31 mouse cellular contexts compared by ENCODE assay signal in genomic region chr12:37334987-37335386, GRCm38 (mm10).
DNase-seq lines count a peak whose midpoint lies in the region; ATAC-seq and TF ChIP-seq lines count a peak whose summit lies in the region.
"Had no signal": no experiment of that assay in that cellular context is flagged by ENCODE, and none has a peak within 500 bp of the region (broad histone marks: within the 10 kb centered on the region; RNA-seq: fewer than 3 reads in every experiment).

No protein-coding gene starts in this region.

- peak overlapping the region; percentile 48; the same call in 1 of the 2 replicates for H3K27ac ChIP-seq in forebrain, embryonic 15.5 days (replicated peaks)
- H3K27ac ChIP-seq in forebrain, embryonic 11.5 days (ENCODE audit: low read depth, low read length): no peak overlapping the region
- no peak overlapping the region for H3K27ac ChIP-seq in limb, embryonic 14.5 days (replicated peaks; ENCODE audit: low read depth, low read length)
- H3K27ac ChIP-seq in limb, embryonic 10.5 days: no peak overlapping the region
- H3K27ac ChIP-seq in forebrain, postnatal 0 days (ENCODE audit: low read depth, low read length): no peak overlapping the region
- H3K27ac ChIP-seq: embryonic facial prominence, embryonic 10.5 days; embryonic facial prominence, embryonic 15.5 days; gastrocnemius, adult 2 months; limb, embryonic 15.5 days; liver, embryonic 13.5 days; midbrain, embryonic 10.5 days; neural tube, embryonic 12.5 days had no signal

- no peaks in the 10 kb centered on the region for H3K36me3 ChIP-seq in forebrain, embryonic 15.5 days
- no peaks in the 10 kb centered on the region for H3K36me3 ChIP-seq in forebrain, embryonic 11.5 days (ENCODE audit: control insufficient read depth, insufficient read depth, low read length)
- H3K36me3 ChIP-seq in limb, embryonic 14.5 days (ENCODE audit: control insufficient read depth, insufficient read depth, low read length): no peaks in the 10 kb centered on the region
- no peaks in the 10 kb centered on the region for H3K36me3 ChIP-seq in limb, embryonic 10.5 days
- no peaks in the 10 kb centered on the region for H3K36me3 ChIP-seq in forebrain, postnatal 0 days (ENCODE audit: insufficient read depth)
- H3K36me3 ChIP-seq: embryonic facial prominence, embryonic 10.5 days; embryonic facial prominence, embryonic 15.5 days; limb, embryonic 15.5 days; liver, embryonic 13.5 days; midbrain, embryonic 10.5 days; neural tube, embryonic 12.5 days had no signal

- H3K4me2 ChIP-seq in forebrain, embryonic 15.5 days (replicated peaks): no peak overlapping the region
- H3K4me2 ChIP-seq in forebrain, embryonic 11.5 days (ENCODE audit: low read depth, low read length, severe bottlenecking): no peak overlapping the region
- no peak overlapping the region for H3K4me2 ChIP-seq in limb, embryonic 14.5 days (replicated peaks; ENCODE audit: low read depth, low read length, severe bottlenecking)
- H3K4me2 ChIP-seq in forebrain, postnatal 0 days (ENCODE audit: low read depth): no peak overlapping the region
- H3K4me2 ChIP-seq: embryonic facial prominence, embryonic 15.5 days; heart, embryonic 11.5 days; limb, embryonic 15.5 days; liver, embryonic 13.5 days; neural tube, embryonic 12.5 days had no signal

- H3K9ac ChIP-seq in forebrain, embryonic 15.5 days (replicated peaks): no peak overlapping the region
- H3K9ac ChIP-seq in forebrain, embryonic 11.5 days (ENCODE audit: low read length): no peak overlapping the region
- no peak overlapping the region for H3K9ac ChIP-seq in limb, embryonic 14.5 days (ENCODE audit: low read depth, low read length, severe bottlenecking)
- no peak overlapping the region for H3K9ac ChIP-seq in forebrain, postnatal 0 days
- H3K9ac ChIP-seq: embryonic facial prominence, embryonic 15.5 days; limb, embryonic 15.5 days; liver, embryonic 13.5 days; neural tube, embryonic 12.5 days had no signal

- TF ChIP-seq CTCF in brain, embryonic 14.5 days (IDR thresholded peaks at IDR 0.05; ENCODE audit: borderline replicate concordance, extremely low read depth, insufficient read depth, insufficient read length): no peak
- no peak for TF ChIP-seq CTCF in forebrain, postnatal 0 days (IDR thresholded peaks at IDR 0.05; ENCODE audit: low read depth)

- peak; percentile 91 for ATAC-seq in forebrain, embryonic 15.5 days (replicated peaks)
- ATAC-seq in forebrain, embryonic 11.5 days (replicated peaks; ENCODE audit: low FRiP score): no peak
- no peak for ATAC-seq in limb, embryonic 14.5 days (ENCODE audit: low FRiP score, low read depth)
- ATAC-seq in forebrain, postnatal 0 days: peak; percentile 66; the same call in 1 of the 2 replicates
- ATAC-seq: activated CD4-positive, CD25-positive, alpha-beta regulatory T cell, adult 4 months; intestine, postnatal 0 days; midbrain, embryonic 16.5 days had no signal

- no peaks in the 10 kb centered on the region for H3K27me3 ChIP-seq in forebrain, embryonic 15.5 days
- no peaks in the 10 kb centered on the region for H3K27me3 ChIP-seq in forebrain, embryonic 11.5 days (ENCODE audit: control insufficient read depth, insufficient read depth, low read length)
- no peaks in the 10 kb centered on the region for H3K27me3 ChIP-seq in limb, embryonic 14.5 days (ENCODE audit: control insufficient read depth, insufficient read depth, low read length)
- H3K27me3 ChIP-seq in limb, embryonic 10.5 days (ENCODE audit: low read depth, poor library complexity, severe bottlenecking): no peaks in the 10 kb centered on the region
- no peaks in the 10 kb centered on the region for H3K27me3 ChIP-seq in forebrain, postnatal 0 days (ENCODE audit: insufficient read depth, low read length)
- H3K27me3 ChIP-seq: embryonic facial prominence, embryonic 15.5 days; limb, embryonic 15.5 days; liver, embryonic 13.5 days; neural tube, embryonic 12.5 days had no signal

- no peak overlapping the region for H3K4me3 ChIP-seq in forebrain, embryonic 15.5 days
- H3K4me3 ChIP-seq in forebrain, embryonic 11.5 days (ENCODE audit: low read depth, low read length): no peak overlapping the region
- H3K4me3 ChIP-seq in limb, embryonic 14.5 days (replicated peaks; ENCODE audit: low read length): no peak overlapping the region
- H3K4me3 ChIP-seq in limb, embryonic 10.5 days: no peak overlapping the region
- no peak overlapping the region for H3K4me3 ChIP-seq in forebrain, postnatal 0 days (ENCODE audit: low read depth, low read length)
- H3K4me3 ChIP-seq: embryonic facial prominence, embryonic 10.5 days; embryonic facial prominence, embryonic 15.5 days; gastrocnemius, adult 2 months; limb, embryonic 15.5 days; liver, embryonic 13.5 days; midbrain, embryonic 10.5 days; myocyte; neural tube, embryonic 12.5 days had no signal

- WGBS in forebrain, embryonic 15.5 days: 40% methylated on average over 5 of the region's 5 CpGs
- 67% methylated on average over 5 of the region's 5 CpGs for WGBS in forebrain, embryonic 11.5 days
- 39% methylated on average over 5 of the region's 5 CpGs for WGBS in limb, embryonic 14.5 days
- WGBS in limb, embryonic 10.5 days: 50% methylated on average over 5 of the region's 5 CpGs
- WGBS in forebrain, postnatal 0 days: 31% methylated on average over 5 of the region's 5 CpGs

- DNase-seq in forebrain, embryonic 11.5 days (ENCODE audit: low spot score): no peak
- peak; percentile 14 for DNase-seq in limb, embryonic 14.5 days (ENCODE audit: low spot score)
- DNase-seq in limb, embryonic 10.5 days (ENCODE audit: low spot score): no peak
- DNase-seq in brain, embryonic 14.5 days (ENCODE audit: low read depth): peak; percentile 76
- DNase-seq in forebrain, postnatal 0 days: peak; percentile 25
- DNase-seq in kidney, adult 8-10 months: no peak
- DNase-seq: adrenal gland, adult 2 months; adrenal gland, postnatal 36 days; B cell, adult 2 months; cerebellum, adult 11-12 months; gastrocnemius, adult 2 months; gastrocnemius, postnatal 36 days; heart, adult 18-20 months; heart, postnatal 4 days; kidney, postnatal 14 days; layer of hippocampus, adult 9-11 months; liver, embryonic 13.5 days; lung, adult 18-20 months; lung, postnatal 10 days; thymus, postnatal 4 days had no signal

- H3K4me1 ChIP-seq in forebrain, embryonic 15.5 days: no peaks in the 10 kb centered on the region
- H3K4me1 ChIP-seq in forebrain, embryonic 11.5 days (replicated peaks; ENCODE audit: control insufficient read depth, insufficient read depth, low read length): no peaks in the 10 kb centered on the region
- H3K4me1 ChIP-seq in limb, embryonic 14.5 days (ENCODE audit: control insufficient read depth, insufficient read depth, low read length): no peaks in the 10 kb centered on the region
- H3K4me1 ChIP-seq in limb, embryonic 10.5 days: no peaks in the 10 kb centered on the region
- no peaks in the 10 kb centered on the region for H3K4me1 ChIP-seq in forebrain, postnatal 0 days (ENCODE audit: insufficient read depth)
- H3K4me1 ChIP-seq: embryonic facial prominence, embryonic 10.5 days; embryonic facial prominence, embryonic 15.5 days; limb, embryonic 15.5 days; liver, embryonic 13.5 days; midbrain, embryonic 10.5 days; neural tube, embryonic 12.5 days had no signal

- no peak for TF ChIP-seq POLR2A in limb, embryonic 14.5 days (IDR thresholded peaks at IDR 0.05; ENCODE audit: borderline replicate concordance, extremely low read depth, insufficient read depth, insufficient read length)
- TF ChIP-seq POLR2A in brain, embryonic 14.5 days (IDR thresholded peaks at IDR 0.05; ENCODE audit: borderline replicate concordance, extremely low read depth, insufficient read depth, insufficient read length, poor library complexity, severe bottlenecking): no peak

- H3K9me3 ChIP-seq in forebrain, embryonic 15.5 days: no peaks in the 10 kb centered on the region
- H3K9me3 ChIP-seq in forebrain, embryonic 11.5 days (ENCODE audit: control insufficient read depth, low read length): no peaks in the 10 kb centered on the region
- H3K9me3 ChIP-seq in limb, embryonic 14.5 days (ENCODE audit: control insufficient read depth, low read length): no peaks in the 10 kb centered on the region
- H3K9me3 ChIP-seq in limb, embryonic 10.5 days (replicated peaks): no peaks in the 10 kb centered on the region
- no peaks in the 10 kb centered on the region for H3K9me3 ChIP-seq in forebrain, postnatal 0 days (ENCODE audit: low read length)
- H3K9me3 ChIP-seq: embryonic facial prominence, embryonic 10.5 days; embryonic facial prominence, embryonic 15.5 days; limb, embryonic 15.5 days; liver, embryonic 13.5 days; midbrain, embryonic 10.5 days; neural tube, embryonic 12.5 days had no signal

Comparison
In these comparisons a context has a peak if more than half of its experiments do, and no peak if none do; other contexts are left out.
1. ATAC-seq: peak in forebrain, embryonic 15.5 days (single experiment) and forebrain, postnatal 0 days (single experiment); none in forebrain, embryonic 11.5 days (single experiment) and limb, embryonic 14.5 days (single experiment).
2. DNase-seq: peak in limb, embryonic 14.5 days (single experiment), brain, embryonic 14.5 days (single experiment) and forebrain, postnatal 0 days (single experiment); none in forebrain, embryonic 11.5 days (single experiment), limb, embryonic 10.5 days (single experiment) and kidney, adult 8-10 months (0 of 2).